Mouse (Mus musculus) cerebellum, adult 2 months (tissue): ENCODE measurements around the gene Enpp1. TPM values are rescaled to one million over a fixed set of nuclear protein-coding genes. Genes with fewer than 3 reads are reported as not detected.
A peak's percentile ranks its signal among the peaks of the same experiment; 100 is the strongest.

Experiments used
- DNase-seq, 2 experiments: peaks; one replicate each; pipeline ENCODE4 v3.0.0; 2021
- H3K27ac ChIP-seq: fragments of 200-500 bp; 2 replicates; pipeline ENCODE4 v1.5.1; 2012; ENCODE audit warnings: low read length, control low read depth, inconsistent platforms; ENCODE audit not compliant: insufficient read depth
- H3K27me3 ChIP-seq: fragments of 200-500 bp; 2 replicates; pipeline ENCODE4 v1.6.1; 2012; ENCODE audit warnings: inconsistent platforms, mild to moderate bottlenecking, low read length, moderate library complexity; ENCODE audit not compliant: control insufficient read depth, insufficient read depth
- H3K4me1 ChIP-seq: fragments of 200-500 bp; 2 replicates; pipeline ENCODE4 v1.6.1; 2011; ENCODE audit warnings: low read length; ENCODE audit not compliant: control insufficient read depth, insufficient read depth
- H3K4me3 ChIP-seq: fragments of 200-500 bp; replicated peaks from 2 replicates; pipeline ENCODE3; 2011; ENCODE audit warnings: mild to moderate bottlenecking, low read depth, low read length, control low read depth; ENCODE audit not compliant: insufficient read depth
- CTCF ChIP-seq: fragments of 200-500 bp; IDR thresholded peaks from 2 replicates; pipeline ENCODE4 v1.5.1; 2011; ENCODE audit warnings: low read depth, mild to moderate bottlenecking, control low read depth, low read length, moderate library complexity, borderline replicate concordance; ENCODE audit not compliant: insufficient read depth
- POLR2A ChIP-seq: fragments of 200-500 bp; IDR thresholded peaks from 2 replicates; pipeline ENCODE4 v1.6.1; 2011; ENCODE audit warnings: low read length, control low read depth, borderline replicate concordance; ENCODE audit not compliant: insufficient read depth
- WGBS: fragments of 180-500 bp; shearing (Covaris S2); methylation state at CpG from one replicate; pipeline ENCODE4 v1.1.7; 2018; 5-methylcytosine and 5-hydroxymethylcytosine counted together
- polyA plus RNA-seq: library from polyadenylated mRNA; depleted of rRNA; stranded (reverse); fragments of >200 nt; gene quantifications from 2 replicates; pipeline ENCODE4 v1.2.3, GENCODE M21; 2012

Enpp1 gene
- polyA plus RNA-seq, 1 experiment, result 4.0 TPM

DNA sequence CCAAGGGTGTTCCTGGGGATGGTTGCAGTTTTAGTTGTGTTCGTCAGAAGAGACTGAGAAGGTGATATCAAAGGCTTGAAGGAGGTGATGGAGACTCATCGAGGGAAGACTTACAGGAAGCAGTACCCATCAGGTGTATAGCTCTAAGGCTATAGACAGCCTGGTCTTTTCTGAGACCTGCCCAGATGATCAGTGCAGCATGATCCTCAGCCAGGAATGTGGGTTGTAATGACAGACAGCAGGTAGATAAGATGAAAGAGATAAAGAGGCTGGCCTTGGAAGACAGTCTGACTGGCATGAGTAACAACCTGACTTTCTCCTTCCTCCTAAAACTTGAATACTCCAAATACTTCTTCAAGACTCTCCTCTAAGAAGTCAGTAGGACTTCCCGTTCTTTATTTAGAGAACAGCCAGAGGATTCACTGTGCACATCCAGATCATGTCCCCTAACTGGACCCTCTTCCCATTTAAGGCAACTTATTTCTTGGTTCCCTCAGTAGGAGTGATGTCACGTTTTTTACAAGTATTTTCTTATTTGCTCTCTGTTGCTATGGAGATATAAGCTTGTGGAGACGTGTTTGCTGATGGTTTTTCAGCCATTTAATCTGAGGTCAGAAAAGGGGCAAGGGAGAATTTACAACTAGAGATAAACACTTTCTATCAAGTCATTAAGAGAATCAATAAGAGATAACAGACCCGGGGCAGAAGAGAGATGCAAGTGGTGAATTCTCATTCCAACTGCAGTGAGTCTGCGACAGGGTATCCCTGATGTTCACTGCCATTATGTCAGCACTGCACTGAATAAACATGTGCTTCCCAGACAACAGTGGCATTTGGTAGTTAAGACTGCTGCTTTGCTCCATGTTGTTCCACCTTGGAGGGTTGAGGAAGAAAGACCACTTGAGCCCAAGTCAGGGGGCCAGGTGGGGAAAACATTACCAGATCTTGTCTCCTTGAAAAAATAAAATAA is 29.6 kb upstream of the Enpp1 start:
- WGBS, result 75% methylated on average over 7 of the region's 7 CpGs
- TF ChIP-seq POLR2A, result no peak
- TF ChIP-seq CTCF, result no peak
- DNase-seq, result no peak
- Histone ChIP-seq H3K27me3 (no peaks in the 10 kb centered on the region), H3K4me1 (no peaks in the 10 kb centered on the region), H3K27ac (no peak overlapping the region), H3K4me3 (no peak overlapping the region)

DNA sequence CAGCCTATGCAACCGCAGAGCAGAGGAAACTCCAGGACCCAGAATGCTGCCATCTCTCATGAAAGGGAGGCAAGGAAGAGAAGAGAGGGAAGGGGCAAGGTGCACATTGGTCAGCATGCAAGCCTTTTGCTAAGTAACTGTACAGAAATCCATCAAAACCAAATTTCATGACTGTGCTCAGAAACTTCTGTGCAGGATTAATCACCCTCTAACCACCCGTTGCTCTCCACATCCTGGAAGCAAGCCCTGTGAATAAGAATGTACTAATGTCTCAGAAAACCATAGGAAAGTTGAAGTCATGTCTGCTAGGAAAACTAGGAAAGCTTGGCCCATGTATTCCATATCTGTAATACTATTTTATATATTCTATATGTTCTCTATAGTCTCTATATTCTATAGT is 27.2 kb upstream of the Enpp1 start:
- Histone ChIP-seq H3K4me3 (no peak overlapping the region), H3K27ac (no peak overlapping the region), H3K4me1 (no peaks in the 10 kb centered on the region), H3K27me3 (no peaks in the 10 kb centered on the region)
- WGBS, result 19% methylated on average over 2 of the region's 2 CpGs
- no peak for DNase-seq
- TF ChIP-seq POLR2A (no peak), CTCF (no peak)

DNA sequence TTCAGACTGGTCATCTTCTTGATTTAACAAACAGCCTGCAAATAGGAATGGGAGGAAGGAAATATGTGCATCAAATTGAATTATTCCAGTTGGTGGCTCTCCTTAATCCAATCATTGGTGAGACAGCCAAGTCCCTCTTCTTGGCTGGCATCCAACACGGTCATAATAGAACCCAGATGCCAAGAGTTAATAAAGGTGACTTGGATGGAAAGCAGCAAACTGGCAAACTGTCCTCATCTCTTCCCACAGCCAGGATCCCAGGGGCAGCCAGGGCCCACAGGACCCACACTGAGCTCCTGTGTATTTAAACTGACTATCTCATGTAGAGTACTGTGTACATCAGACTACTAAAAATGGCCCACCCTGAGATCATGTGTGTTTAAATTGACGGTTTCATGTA is 26.5 kb upstream of the Enpp1 start:
- 8% methylated on average over 2 of the region's 2 CpGs for WGBS
- Histone ChIP-seq H3K4me3 (no peak overlapping the region), H3K27me3 (no peaks in the 10 kb centered on the region), H3K4me1 (no peaks in the 10 kb centered on the region), H3K27ac (no peak overlapping the region)
- peak in 1 of 2 experiments; percentile 18 for DNase-seq
- TF ChIP-seq POLR2A, result no peak
- TF ChIP-seq CTCF, result no peak

DNA sequence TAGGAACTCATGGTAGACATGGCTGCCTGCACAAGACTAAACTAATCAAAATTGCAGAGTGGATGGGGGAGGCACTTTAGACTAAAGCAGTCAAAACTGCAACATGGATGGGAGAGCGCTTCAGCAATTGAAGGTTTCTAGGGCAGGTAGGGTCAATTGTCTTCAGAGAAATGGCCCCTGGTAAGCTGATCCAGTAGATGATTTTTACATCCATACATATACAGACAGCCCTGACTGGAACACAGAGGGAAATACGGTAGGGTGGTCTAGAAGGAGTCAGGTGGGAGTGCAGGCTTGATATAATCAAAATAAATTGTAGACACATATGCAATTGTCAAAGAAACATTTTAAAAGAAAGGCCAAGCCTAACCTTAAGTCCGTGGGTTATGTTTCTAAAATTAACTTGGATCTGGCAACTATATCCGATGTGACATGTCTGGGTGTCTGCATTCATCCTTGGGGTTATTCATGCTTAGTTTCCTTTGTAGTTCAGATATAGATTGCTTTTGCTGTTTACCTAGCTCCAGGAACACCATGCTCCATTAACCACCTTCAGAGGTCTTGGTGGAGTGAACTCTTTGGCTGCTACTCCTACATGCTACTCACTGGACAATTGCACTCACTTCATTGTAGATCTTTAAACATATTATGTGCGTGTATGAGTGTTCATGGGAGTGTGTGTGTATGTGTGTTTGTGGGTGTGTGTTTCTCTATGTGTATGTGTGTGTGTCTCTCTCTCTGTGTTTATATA is 23.2 kb upstream of the Enpp1 start:
- WGBS, result 89% methylated on average over 5 of the region's 5 CpGs
- H3K4me1 ChIP-seq, result no peaks in the 10 kb centered on the region
- no peaks in the 10 kb centered on the region; the same call in 1 of the 2 replicates for H3K27me3 ChIP-seq

DNA sequence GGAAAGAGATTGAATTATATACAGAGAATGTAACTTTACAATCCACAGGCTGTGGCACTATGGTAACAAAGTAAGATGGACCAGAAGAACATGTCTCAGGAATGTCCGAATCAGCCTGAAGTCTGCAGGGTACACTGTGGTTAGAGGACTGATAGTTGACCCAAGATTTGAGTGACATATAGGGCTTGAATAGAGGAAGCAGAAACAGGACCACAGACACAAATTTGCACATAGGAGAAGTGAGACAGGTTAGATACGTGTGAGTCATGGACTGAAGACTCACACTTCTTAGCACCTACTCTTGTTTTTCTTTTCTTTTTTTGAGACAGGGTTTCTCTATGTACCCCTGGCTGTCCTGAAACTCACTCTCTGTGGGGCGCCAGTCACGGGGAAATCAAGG is 15.5 kb upstream of the Enpp1 start:
- 93% methylated on average over 4 of the region's 4 CpGs for WGBS
- no peak for TF ChIP-seq POLR2A
- no peak for TF ChIP-seq CTCF
- no peak for DNase-seq

More for the DNA sequence above, 23.2 kb upstream of the Enpp1 start:
- no peak overlapping the region for H3K27ac ChIP-seq
- no peak overlapping the region for H3K4me3 ChIP-seq
- no peak for DNase-seq
- TF ChIP-seq POLR2A, result no peak
- no peak for TF ChIP-seq CTCF

DNA sequence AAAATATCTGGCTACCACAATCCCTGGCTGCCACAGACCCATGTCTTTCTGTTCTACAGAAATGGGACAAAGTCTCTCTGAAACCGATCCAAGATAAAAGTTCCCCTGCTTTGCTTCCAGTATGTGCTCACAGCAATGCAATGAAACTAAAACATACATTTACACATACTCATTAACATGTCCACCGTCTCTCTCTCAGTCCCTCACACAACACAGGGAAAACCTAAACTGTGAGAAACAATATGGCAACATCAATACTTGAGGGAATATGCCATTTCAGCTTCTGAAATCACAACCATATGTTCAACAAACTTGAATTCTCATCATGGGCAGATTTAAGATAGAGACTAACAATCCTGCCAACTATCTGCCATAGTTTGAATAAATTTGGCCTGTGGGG is 13.2 kb upstream of the Enpp1 start:
- Histone ChIP-seq H3K27ac (no peak overlapping the region), H3K4me3 (no peak overlapping the region), H3K27me3 (no peaks in the 10 kb centered on the region), H3K4me1 (no peaks in the 10 kb centered on the region)
- no peak for TF ChIP-seq POLR2A
- WGBS, result 81% methylated on average over 2 of the region's 2 CpGs
- no peak for DNase-seq

More for the DNA sequence above, 15.5 kb upstream of the Enpp1 start:
- Histone ChIP-seq H3K4me1 (no peaks in the 10 kb centered on the region), H3K27me3 (no peaks in the 10 kb centered on the region; the same call in 1 of the 2 replicates), H3K4me3 (no peak overlapping the region), H3K27ac (no peak overlapping the region)

DNA sequence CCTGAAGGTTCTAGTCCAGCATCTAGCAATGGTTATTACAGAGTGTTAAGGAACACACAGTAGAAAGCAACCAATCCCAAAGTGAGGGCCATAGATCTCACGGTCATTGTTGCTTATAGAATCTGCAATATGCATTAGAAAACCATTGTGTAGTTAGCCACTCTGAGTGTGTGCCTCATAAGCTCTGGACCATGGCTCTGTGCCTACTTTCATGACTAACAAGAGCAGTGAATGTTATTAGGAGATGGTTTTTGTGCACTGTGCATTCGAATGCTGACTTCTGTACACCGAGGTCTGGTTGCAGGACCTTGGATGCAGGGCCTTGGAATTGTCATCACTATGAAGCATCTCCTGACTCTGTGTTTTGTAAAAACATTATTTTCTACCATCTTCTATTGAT is 9.9 kb upstream of the Enpp1 start:
- Histone ChIP-seq H3K4me3 (no peak overlapping the region), H3K27me3 (no peaks in the 10 kb centered on the region), H3K4me1 (no peaks in the 10 kb centered on the region), H3K27ac (no peak overlapping the region)
- 97% methylated on average over 3 of the region's 3 CpGs for WGBS
- TF ChIP-seq POLR2A (no peak), CTCF (no peak)
- DNase-seq, result no peak

DNA sequence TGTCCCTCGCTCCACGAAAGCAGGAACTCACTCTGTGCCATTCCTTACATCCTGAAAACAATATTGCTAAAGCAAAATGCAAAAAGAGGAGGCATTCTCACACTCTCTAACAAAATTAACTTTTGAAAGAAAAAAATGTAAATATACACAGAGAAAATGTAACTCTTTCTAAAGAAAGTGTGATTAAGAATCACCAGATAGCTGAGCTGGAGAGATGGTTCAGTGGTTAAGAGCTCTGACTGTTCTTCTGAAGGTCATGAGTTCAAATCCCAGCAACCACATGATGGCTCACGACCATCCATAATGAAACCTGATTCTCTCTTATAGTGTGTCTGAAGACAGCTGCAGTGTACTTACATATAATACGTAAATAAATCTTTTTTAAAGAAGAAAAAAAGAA is 7.4 kb upstream of the Enpp1 start:
- H3K4me1 ChIP-seq, result no peaks in the 10 kb centered on the region
- H3K27ac ChIP-seq, result no peak overlapping the region
- no peak for DNase-seq
- 89% methylated on average over 4 of the region's 4 CpGs for WGBS
- TF ChIP-seq POLR2A, result no peak
- TF ChIP-seq CTCF, result no peak
- H3K4me3 ChIP-seq, result no peak overlapping the region
- H3K27me3 ChIP-seq, result no peaks in the 10 kb centered on the region
